Comparison of ENCODE assay signal across 8 mouse cellular contexts in genomic region chr4:155904318-155905102, GRCm38 (mm10). TPM values are rescaled to one million over a fixed set of nuclear protein-coding genes. Genes with fewer than 3 reads are reported as not detected.
DNase-seq lines count a peak whose midpoint lies in the region; ATAC-seq and TF ChIP-seq lines count a peak whose summit lies in the region.

No protein-coding gene starts in this region.

- H3K9me3 ChIP-seq in hindbrain, postnatal 0 days (ENCODE audit: low read length) = no peaks in the 10 kb centered on the region
- no peaks in the 10 kb centered on the region for H3K9me3 ChIP-seq in hindbrain, embryonic 12.5 days (replicated peaks)

- WGBS in hindbrain, postnatal 0 days = 93% methylated on average over 13 of the region's 13 CpGs
- WGBS in hindbrain, embryonic 12.5 days = 91% methylated on average over 13 of the region's 13 CpGs

- no peak overlapping the region for H3K4me3 ChIP-seq in hindbrain, postnatal 0 days (ENCODE audit: low read length)
- H3K4me3 ChIP-seq in hindbrain, embryonic 12.5 days = no peak overlapping the region

- peaks cover 71% of the 10 kb centered on the region for H3K36me3 ChIP-seq in hindbrain, postnatal 0 days (ENCODE audit: insufficient read depth, low read length)
- H3K36me3 ChIP-seq in hindbrain, embryonic 12.5 days = peaks cover 79% of the 10 kb centered on the region

- no peaks in the 10 kb centered on the region for H3K27me3 ChIP-seq in hindbrain, postnatal 0 days (ENCODE audit: insufficient read depth, low read length)
- H3K27me3 ChIP-seq in hindbrain, embryonic 12.5 days = no peaks in the 10 kb centered on the region

- peak; percentile 62 for TF ChIP-seq CTCF in hindbrain, postnatal 0 days (IDR thresholded peaks at IDR 0.05; ENCODE audit: low read depth)

- DNase-seq in hindbrain, postnatal 0 days (ENCODE audit: low spot score) = peak; percentile 63
- peak; percentile 17 for DNase-seq in urinary bladder, postnatal 14 days (ENCODE audit: low spot score)
- no peak for DNase-seq in urinary bladder, postnatal 36 days (ENCODE audit: low spot score in 2 of 2)
- peak; percentile 36 to 65 for DNase-seq in cerebellum, postnatal 25 days
- DNase-seq in layer of hippocampus, postnatal 14 days (ENCODE audit: low spot score in 2 of 2) = peak; percentile 24 to 39
- DNase-seq in spleen, postnatal 14 days (ENCODE audit: low spot score in 2 of 2) = peak; percentile 3 to 6

- H3K27ac ChIP-seq in hindbrain, postnatal 0 days = no peak overlapping the region
- no peak overlapping the region for H3K27ac ChIP-seq in hindbrain, embryonic 12.5 days

- H3K4me2 ChIP-seq in hindbrain, postnatal 0 days (ENCODE audit: low read depth, low read length) = no peak overlapping the region
- no peak overlapping the region for H3K4me2 ChIP-seq in hindbrain, embryonic 12.5 days (replicated peaks)

- no peaks in the 10 kb centered on the region for H3K4me1 ChIP-seq in hindbrain, postnatal 0 days (ENCODE audit: insufficient read depth, low read length)
- H3K4me1 ChIP-seq in hindbrain, embryonic 12.5 days = no peaks in the 10 kb centered on the region

- no peak for ATAC-seq in hindbrain, postnatal 0 days
- ATAC-seq in hindbrain, embryonic 12.5 days (ENCODE audit: low FRiP score) = no peak
- ATAC-seq in monocyte, adult 5-6 weeks (replicated peaks; ENCODE audit: insufficient number of reproducible peaks, low FRiP score, low TSS enrichment, poor library complexity, severe bottlenecking) = no peak

- no peak overlapping the region for H3K9ac ChIP-seq in hindbrain, postnatal 0 days (replicated peaks; ENCODE audit: low read length)
- H3K9ac ChIP-seq in hindbrain, embryonic 12.5 days = no peak overlapping the region

RNA-seq across cellular contexts. Expression of gene Acap3, which starts 12.9 kb away (rescaled TPM):
- 69.5 and 93.5 TPM in 2 replicates for total RNA-seq in hindbrain, postnatal 0 days (2014; rRNA removed)
- polyA plus RNA-seq in hindbrain, postnatal 0 days (2015; fragmentation: Nextera tagmentation; extraction: Ambion mirVana) = 52.2 and 56.4 TPM in 2 replicates
- polyA plus RNA-seq in hindbrain, embryonic 12.5 days (2016; fragmentation: Nextera tagmentation; extraction: Ambion mirVana) = 64.9 and 66.9 TPM in 2 replicates
- 100 to 1,000 TPM; 143 to 160 TPM for total RNA-seq in layer of hippocampus, postnatal 14 days (2021)
- 17.2 to 19.3 TPM (median 17.3 TPM) in 3 replicates for total RNA-seq in monocyte, adult 5-6 weeks (2017)

RNA-seq across cellular contexts. Expression of gene Pusl1, which starts 12.9 kb away (rescaled TPM):
- 73.6 and 109 TPM in 2 replicates for total RNA-seq in hindbrain, postnatal 0 days (2014; rRNA removed)
- 58.8 and 59.6 TPM in 2 replicates for polyA plus RNA-seq in hindbrain, postnatal 0 days (2015; fragmentation: Nextera tagmentation; extraction: Ambion mirVana)
- 45.1 and 48.3 TPM in 2 replicates for polyA plus RNA-seq in hindbrain, embryonic 12.5 days (2016; fragmentation: Nextera tagmentation; extraction: Ambion mirVana)
- total RNA-seq in layer of hippocampus, postnatal 14 days (2021) = 10 to 100 TPM; 61.3 to 65.4 TPM
- 3.8 to 12.8 TPM (median 10.3 TPM) in 3 replicates for total RNA-seq in monocyte, adult 5-6 weeks (2017)

RNA-seq across cellular contexts. Expression of gene Ints11, which starts 35.2 kb away (rescaled TPM):
- 51.3 and 52.1 TPM in 2 replicates for total RNA-seq in hindbrain, postnatal 0 days (2014; rRNA removed)
- 49.9 and 52.4 TPM in 2 replicates for polyA plus RNA-seq in hindbrain, postnatal 0 days (2015; fragmentation: Nextera tagmentation; extraction: Ambion mirVana)
- 74.9 and 76.3 TPM in 2 replicates for polyA plus RNA-seq in hindbrain, embryonic 12.5 days (2016; fragmentation: Nextera tagmentation; extraction: Ambion mirVana)
- total RNA-seq in layer of hippocampus, postnatal 14 days (2021) = 10 to 100 TPM; 29.4 to 33.0 TPM
- 21.5 to 28.1 TPM (median 24.5 TPM) in 3 replicates for total RNA-seq in monocyte, adult 5-6 weeks (2017)

RNA-seq across cellular contexts. Expression of gene Cptp, which starts 35.3 kb away (rescaled TPM):
- total RNA-seq in hindbrain, postnatal 0 days (2014; rRNA removed) = 31.3 and 41.8 TPM in 2 replicates
- polyA plus RNA-seq in hindbrain, postnatal 0 days (2015; fragmentation: Nextera tagmentation; extraction: Ambion mirVana) = 26.8 and 27.9 TPM in 2 replicates
- 18.5 and 18.6 TPM in 2 replicates for polyA plus RNA-seq in hindbrain, embryonic 12.5 days (2016; fragmentation: Nextera tagmentation; extraction: Ambion mirVana)
- 10 to 100 TPM; 29.5 to 31.2 TPM for total RNA-seq in layer of hippocampus, postnatal 14 days (2021)
- 5.7 to 8.4 TPM (median 6.6 TPM) in 3 replicates for total RNA-seq in monocyte, adult 5-6 weeks (2017)

RNA-seq across cellular contexts. Expression of gene Ube2j2, which starts 39.1 kb away (rescaled TPM):
- total RNA-seq in hindbrain, postnatal 0 days (2014; rRNA removed) = 47.5 and 50.8 TPM in 2 replicates
- 119 and 126 TPM in 2 replicates for polyA plus RNA-seq in hindbrain, postnatal 0 days (2015; fragmentation: Nextera tagmentation; extraction: Ambion mirVana)
- 149 and 150 TPM in 2 replicates for polyA plus RNA-seq in hindbrain, embryonic 12.5 days (2016; fragmentation: Nextera tagmentation; extraction: Ambion mirVana)
- 10 to 100 TPM; 75.2 to 78.9 TPM for total RNA-seq in layer of hippocampus, postnatal 14 days (2021)
- total RNA-seq in monocyte, adult 5-6 weeks (2017) = 79.0 to 128 TPM (median 101 TPM) in 3 replicates

Comparison
In these comparisons a context has a peak if more than half of its experiments do, and no peak if none do; other contexts are left out.
1. DNase-seq: peak in hindbrain, postnatal 0 days (single experiment), urinary bladder, postnatal 14 days (single experiment), cerebellum, postnatal 25 days (2 of 2), layer of hippocampus, postnatal 14 days (2 of 2) and spleen, postnatal 14 days (2 of 2); none in urinary bladder, postnatal 36 days (0 of 2).